In genomic region chr1:62929477-62929876, GRCm38 (mm10) we compare ENCODE assay signal across 9 mouse cellular contexts.
DNase-seq lines count a peak whose midpoint lies in the region; ATAC-seq and TF ChIP-seq lines count a peak whose summit lies in the region.
"Had no signal": no experiment of that assay in that cellular context is flagged by ENCODE, and none has a peak within 500 bp of the region (broad histone marks: within the 10 kb centered on the region; RNA-seq: fewer than 3 reads in every experiment).

No protein-coding gene starts in this region.

- ATAC-seq in inflammation-experienced regulatory T-cells, adult 6 months: no peak

- peaks cover 17% of the 10 kb centered on the region for H3K4me1 ChIP-seq in E14TG2a.4 (replicated peaks; ENCODE audit: low read depth, low read length)

- no peaks in the 10 kb centered on the region for H3K36me3 ChIP-seq in E14TG2a.4 (ENCODE audit: insufficient read depth, low read length)
- H3K36me3 ChIP-seq: limb, embryonic 13.5 days had no signal

- no peak overlapping the region for H3K4me3 ChIP-seq in E14TG2a.4 (replicated peaks; ENCODE audit: low read length)
- H3K4me3 ChIP-seq: limb, embryonic 13.5 days had no signal

- DNase-seq in adrenal gland, adult 18-20 months (ENCODE audit: low spot score in 2 of 2): peak; percentile 80 to 82
- DNase-seq in embryo, embryonic 10 days (ENCODE audit: low spot score): peak; percentile 84
- DNase-seq in heart, postnatal 10 days: peak; percentile 71 to 85
- DNase-seq in layer of hippocampus, adult 8-10 months (ENCODE audit: low spot score in 2 of 2): peak; percentile 71 to 90
- peak; percentile 90 for DNase-seq in lung, postnatal 10 days
- peak; percentile 15 for DNase-seq in spleen, adult 12 weeks (ENCODE audit: low spot score)

- H3K27me3 ChIP-seq in E14TG2a.4 (ENCODE audit: insufficient read depth, low read length): peaks cover 15% of the 10 kb centered on the region; the same call in 1 of the 2 replicates

- TF ChIP-seq CTCF in E14TG2a.4 (conservative IDR thresholded peaks at IDR 0.05; ENCODE audit: low read length): peak; percentile 88

- no peaks in the 10 kb centered on the region for H3K9me3 ChIP-seq in E14TG2a.4 (ENCODE audit: low read length)
- H3K9me3 ChIP-seq: limb, embryonic 13.5 days had no signal

- intact Hi-C loops in heart, postnatal 10 days (cut with DNase I): loop anchor here (2.0 kb wide), 2 partner anchors 135 to 143 kb away; no protein-coding TSS in a partner anchor

Comparison
In these comparisons a context has a peak if more than half of its experiments do, and no peak if none do; other contexts are left out.
1. DNase-seq: peak in every context shown above with its lines; median percentile 90 in lung, postnatal 10 days; 84 in embryo, embryonic 10 days; 81 in adrenal gland, adult 18-20 months; 80 in layer of hippocampus, adult 8-10 months; 78 in heart, postnatal 10 days; 15 in spleen, adult 12 weeks.